ENCODE assay signal across 7 mouse cellular contexts in genomic region chr11:9150403-9150802, GRCm38 (mm10). TPM values are rescaled to one million over a fixed set of nuclear protein-coding genes. Genes with fewer than 3 reads are reported as not detected.
DNase-seq lines count a peak whose midpoint lies in the region; ATAC-seq and TF ChIP-seq lines count a peak whose summit lies in the region.
"Not testable (repeated sequence)": the region's sequence is repeated elsewhere in the genome, so short reads cannot be mapped to it uniquely, and the experiment has no call there.
"Had no signal": no experiment of that assay in that cellular context is flagged by ENCODE, and none has a peak within 500 bp of the region (broad histone marks: within the 10 kb centered on the region; RNA-seq: fewer than 3 reads in every experiment).

No protein-coding gene starts in this region.

- not testable (repeated sequence) for H3K27ac ChIP-seq in ES-E14 (ENCODE audit: insufficient read depth, low read depth, low read length, poor library complexity, severe bottlenecking)

- not testable (repeated sequence) for H3K9ac ChIP-seq in ES-E14 (ENCODE audit: insufficient read depth, low read depth, low read length, poor library complexity, severe bottlenecking)

- ATAC-seq in granulocyte monocyte progenitor cell, adult 5-6 weeks (replicated peaks; ENCODE audit: poor library complexity, severe bottlenecking), result peak; percentile 56; the same call in 1 of the 2 replicates
- 0 out of 2 replicates have a peak, but pooled peaks have one; percentile 14 for ATAC-seq in megakaryocyte progenitor cell, adult 5-6 weeks (replicated peaks; ENCODE audit: poor library complexity)

- not testable (repeated sequence) for H3K4me1 ChIP-seq in E14TG2a.4 (replicated peaks; ENCODE audit: low read depth, low read length); ES-E14 (ENCODE audit: control insufficient read depth in 2 of 2, insufficient read depth in 2 of 2, low read length in 2 of 2, poor library complexity in 1 of 2)

- DNase-seq in ES-E14 (ENCODE audit: low read depth, low spot score), result not testable (repeated sequence)
- peak; percentile 9 for DNase-seq in testis, postnatal 14 days (ENCODE audit: low spot score)

- TF ChIP-seq CTCF in E14TG2a.4 (conservative IDR thresholded peaks at IDR 0.05; ENCODE audit: low read length), result not testable (repeated sequence)

- H3K27me3 ChIP-seq in E14TG2a.4 (ENCODE audit: insufficient read depth, low read length), result peaks cover 33% of the 10 kb centered on the region

- peaks cover 27% of the 10 kb centered on the region for H3K9me3 ChIP-seq in E14TG2a.4 (ENCODE audit: low read length)
- H3K9me3 ChIP-seq in ES-E14 (ENCODE audit: control insufficient read depth, insufficient read depth, low read depth, low read length), result not testable (repeated sequence)

- in situ Hi-C loops in ES-E14 (cut with MboI; ENCODE audit: low sequenced_read_pairs in 2 of 2, unreplicated experiment in 2 of 2), result not testable (repeated sequence)

- peak overlapping the region; percentile 29; the same call in 1 of the 2 replicates for H3K4me3 ChIP-seq in E14TG2a.4 (replicated peaks; ENCODE audit: low read length)
- 0 out of 4 replicates have a peak overlapping the region, but pooled peaks have one; percentile 20 to 23 for H3K4me3 ChIP-seq in ES-E14 (ENCODE audit: insufficient read depth in 1 of 2, low read depth in 1 of 2, low read length in 2 of 2, poor library complexity in 1 of 2, severe bottlenecking in 1 of 2)

- not testable (repeated sequence) for H3K36me3 ChIP-seq in E14TG2a.4 (ENCODE audit: insufficient read depth, low read length); ES-E14 (ENCODE audit: control insufficient read depth, insufficient read depth, low read length, poor library complexity, severe bottlenecking)

RNA-seq across cellular contexts. Expression of gene Upp1, which starts 32.5 kb away (rescaled TPM):
- total RNA-seq in ES-E14 (2012; rRNA removed), result 639 and 754 TPM in 2 replicates
- not detected in 2 replicates for total RNA-seq in granulocyte monocyte progenitor cell, adult 5-6 weeks (2014; fragmentation: Nextera tagmentation)
- not detected in 2 replicates for total RNA-seq in granulocyte monocyte progenitor cell, adult 5-6 weeks (2017)
- total RNA-seq in megakaryocyte progenitor cell, adult 5-6 weeks (2015), result 0.89 TPM in 1 of 2 replicates, not detected in the other
- total RNA-seq in megakaryocyte progenitor cell, adult 5-6 weeks (2017), result not detected in 2 replicates

RNA-seq across cellular contexts. Expression of gene Abca13, which starts 41.3 kb away (rescaled TPM):
- total RNA-seq in ES-E14 (2012; rRNA removed), result 0.42 and 0.62 TPM in 2 replicates
- total RNA-seq in granulocyte monocyte progenitor cell, adult 5-6 weeks (2014; fragmentation: Nextera tagmentation), result 6.6 and 15.3 TPM in 2 replicates
- total RNA-seq in granulocyte monocyte progenitor cell, adult 5-6 weeks (2017), result 11.2 and 12.5 TPM in 2 replicates
- 17.4 and 23.5 TPM in 2 replicates for total RNA-seq in megakaryocyte progenitor cell, adult 5-6 weeks (2015)
- total RNA-seq in megakaryocyte progenitor cell, adult 5-6 weeks (2017), result 13.9 and 14.1 TPM in 2 replicates
- total RNA-seq: adrenal gland, postnatal 14 days; MEL had no signal

Comparison
In these comparisons a context has a peak if more than half of its experiments do, and no peak if none do; other contexts are left out.
1. RNA of gene Upp1, which starts 32.5 kb away (total RNA-seq): 639 to 754 TPM in ES-E14; 0.89 TPM in megakaryocyte progenitor cell, adult 5-6 weeks and not detected in granulocyte monocyte progenitor cell, adult 5-6 weeks; every median in the first group is over 100 times any median in the second.